24 mouse cellular contexts compared by ENCODE assay signal in the genomic region with DNA sequence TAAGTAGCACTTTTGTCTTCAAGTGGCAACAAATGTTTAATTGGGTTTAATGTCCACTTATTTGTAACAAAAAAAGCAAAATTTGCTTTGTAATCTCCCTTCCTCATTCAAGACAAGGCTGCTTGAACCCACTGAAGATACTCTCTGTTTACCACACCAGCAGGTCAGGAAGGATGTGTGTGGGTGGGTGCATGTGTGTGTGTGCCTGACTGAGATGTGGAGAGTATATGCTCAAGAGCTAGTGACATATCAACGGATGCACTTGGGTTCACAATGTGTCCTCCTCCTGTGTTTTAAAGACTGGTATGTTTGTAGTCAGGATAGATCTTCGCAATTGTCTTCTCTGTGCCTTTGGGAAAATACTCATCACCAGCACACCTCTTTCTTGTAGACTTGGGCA. TPM values are rescaled to one million over a fixed set of nuclear protein-coding genes. Genes with fewer than 3 reads are reported as not detected.
DNase-seq lines count a peak whose midpoint lies in the region; ATAC-seq and TF ChIP-seq lines count a peak whose summit lies in the region.
"Had no signal": no experiment of that assay in that cellular context is flagged by ENCODE, and none has a peak within 500 bp of the region (broad histone marks: within the 10 kb centered on the region; RNA-seq: fewer than 3 reads in every experiment).

No protein-coding gene starts in this region.

- ATAC-seq in common myeloid progenitor, adult 5-6 weeks (replicated peaks; ENCODE audit: low read depth, poor library complexity, severe bottlenecking): peak; percentile 60
- ATAC-seq in stomach, postnatal 0 days (ENCODE audit: low FRiP score, low TSS enrichment): no peak
- ATAC-seq: forebrain, embryonic 16.5 days had no signal

- H3K4me2 ChIP-seq in stomach, postnatal 0 days (replicated peaks; ENCODE audit: low read depth): no peak overlapping the region
- H3K4me2 ChIP-seq: embryonic facial prominence, embryonic 12.5 days; heart, embryonic 15.5 days; liver, embryonic 11.5 days; lung, embryonic 15.5 days; neural tube, embryonic 15.5 days had no signal

- 91% methylated on average over 2 of the region's 2 CpGs for WGBS in stomach, postnatal 0 days

- no peaks in the 10 kb centered on the region for H3K4me1 ChIP-seq in stomach, postnatal 0 days (replicated peaks; ENCODE audit: control insufficient read depth, insufficient read depth)
- H3K4me1 ChIP-seq: embryonic facial prominence, embryonic 12.5 days; heart, embryonic 15.5 days; lung, embryonic 15.5 days; neural tube, embryonic 15.5 days had no signal

- TF ChIP-seq CTCF in stomach, postnatal 0 days (IDR thresholded peaks at IDR 0.05; ENCODE audit: low read depth): no peak

- no peak overlapping the region for H3K27ac ChIP-seq in stomach, postnatal 0 days (replicated peaks)
- H3K27ac ChIP-seq: embryonic facial prominence, embryonic 12.5 days; gastrocnemius, adult 2 months; heart, embryonic 15.5 days; hindbrain, embryonic 10.5 days; lung, embryonic 15.5 days; neural tube, embryonic 15.5 days had no signal

- H3K36me3 ChIP-seq in stomach, postnatal 0 days (ENCODE audit: control insufficient read depth, insufficient read depth, low read length): no peaks in the 10 kb centered on the region
- H3K36me3 ChIP-seq: embryonic facial prominence, embryonic 12.5 days; heart, embryonic 15.5 days; hindbrain, embryonic 10.5 days; lung, embryonic 15.5 days; neural tube, embryonic 15.5 days had no signal

- no peak overlapping the region for H3K9ac ChIP-seq in stomach, postnatal 0 days (ENCODE audit: low read length)
- H3K9ac ChIP-seq: embryonic facial prominence, embryonic 12.5 days; heart, embryonic 15.5 days; lung, embryonic 15.5 days; neural tube, embryonic 15.5 days had no signal

- TF ChIP-seq EP300 in stomach, postnatal 0 days (optimal IDR thresholded peaks at IDR 0.05): no peak

- peak; percentile 81 for DNase-seq in CD4-positive, CD25-positive, alpha-beta regulatory T cell, adult 2 months (ENCODE audit: low read depth, low spot score)
- DNase-seq in spleen, adult 12 weeks (ENCODE audit: low spot score): peak; percentile 29
- DNase-seq in thymus, postnatal 10 days (ENCODE audit: low spot score in 2 of 2): peak; percentile 38 to 40
- no peak for DNase-seq in cerebellum, adult 9-10 months
- no peak for DNase-seq in stomach, postnatal 0 days (ENCODE audit: low spot score)
- no peak for DNase-seq in right cerebral cortex, postnatal 36 days (ENCODE audit: low spot score in 2 of 2)
- no peak for DNase-seq in retina, embryonic 14.5 days (ENCODE audit: low spot score)
- DNase-seq: adrenal gland, postnatal 14 days; cerebellum, adult 11-12 months; gastrocnemius, adult 2 months; heart, adult 11 months; kidney, adult 9 months; layer of hippocampus, postnatal 36 days; left cerebral cortex, postnatal 4 days; retina, postnatal 1 day had no signal

- H3K9me3 ChIP-seq in stomach, postnatal 0 days (ENCODE audit: control insufficient read depth, low read length): no peaks in the 10 kb centered on the region
- H3K9me3 ChIP-seq: embryonic facial prominence, embryonic 12.5 days; heart, embryonic 15.5 days; hindbrain, embryonic 10.5 days; lung, embryonic 15.5 days; neural tube, embryonic 15.5 days had no signal

- no peak overlapping the region for H3K4me3 ChIP-seq in stomach, postnatal 0 days (ENCODE audit: low read depth, low read length)
- H3K4me3 ChIP-seq: embryonic facial prominence, embryonic 12.5 days; gastrocnemius, adult 2 months; heart, embryonic 15.5 days; hindbrain, embryonic 10.5 days; lung, embryonic 15.5 days; neural tube, embryonic 15.5 days had no signal

- H3K27me3 ChIP-seq in stomach, postnatal 0 days (ENCODE audit: control insufficient read depth, insufficient read depth, low read length): no peaks in the 10 kb centered on the region
- H3K27me3 ChIP-seq: CH12.LX; embryonic facial prominence, embryonic 12.5 days; heart, embryonic 15.5 days; lung, embryonic 15.5 days; neural tube, embryonic 15.5 days had no signal

RNA-seq across cellular contexts. Expression of a gene that starts 24.6 kb away (rescaled TPM):
- total RNA-seq in common myeloid progenitor, adult 5-6 weeks (2017): 0.39 and 0.41 TPM in 2 replicates
- polyA plus RNA-seq in stomach, postnatal 0 days (2015; fragmentation: Nextera tagmentation; extraction: Ambion mirVana): 2.1 TPM in 2 replicates

RNA-seq across cellular contexts. Expression of a gene that starts 24.6 kb away (rescaled TPM):
- 0.91 TPM in 1 of 2 replicates, not detected in the other for total RNA-seq in common myeloid progenitor, adult 5-6 weeks (2017)
- polyA plus RNA-seq in stomach, postnatal 0 days (2015; fragmentation: Nextera tagmentation; extraction: Ambion mirVana): 0.61 and 0.75 TPM in 2 replicates
- total RNA-seq: gastrocnemius, adult 2 months; layer of hippocampus, postnatal 36 days had no signal

RNA-seq across cellular contexts. Expression of a gene that starts 24.7 kb away (rescaled TPM):
- not detected in 2 replicates for total RNA-seq in common myeloid progenitor, adult 5-6 weeks (2017)
- 0.85 and 0.92 TPM in 2 replicates for polyA plus RNA-seq in stomach, postnatal 0 days (2015; fragmentation: Nextera tagmentation; extraction: Ambion mirVana)

Comparison
In these comparisons a context has a peak if more than half of its experiments do, and no peak if none do; other contexts are left out.
1. DNase-seq: peak in CD4-positive, CD25-positive, alpha-beta regulatory T cell, adult 2 months (single experiment), spleen, adult 12 weeks (single experiment) and thymus, postnatal 10 days (2 of 2); none in cerebellum, adult 9-10 months (single experiment), stomach, postnatal 0 days (single experiment), right cerebral cortex, postnatal 36 days (0 of 2) and retina, embryonic 14.5 days (single experiment).